Mouse (Mus musculus) left cerebral cortex, adult 11 months (tissue): ENCODE results near the gene Hist2h3c1.
"Not testable (repeated sequence)": the region's sequence is repeated elsewhere in the genome, so short reads cannot be mapped to it uniquely, and the experiment has no call there.

ENCODE experiments used
- DNase-seq: peaks from one replicate; pipeline ENCODE4 v3.0.0; 2022; ENCODE audit warnings: low spot score

Hist2h3c1 gene

DNA sequence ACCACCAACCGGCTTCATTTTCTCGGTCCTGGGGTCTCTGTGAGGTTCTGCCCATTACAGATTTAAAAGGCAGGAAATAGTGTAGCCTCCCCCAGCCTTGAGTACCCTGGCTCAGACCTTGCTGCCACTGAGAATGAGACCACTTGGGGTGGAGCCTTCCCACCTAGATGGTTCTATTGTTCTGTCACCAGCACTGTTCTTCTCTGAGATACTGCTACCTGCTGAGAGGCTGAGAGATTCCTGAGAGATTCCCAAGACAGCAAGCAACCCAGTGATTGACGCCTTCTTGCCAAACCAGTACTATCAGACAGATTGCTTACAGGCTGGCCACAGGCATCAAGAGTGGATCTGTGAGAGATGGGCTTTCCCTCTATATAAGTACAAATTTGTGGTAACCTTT lies 42.7 kb downstream of the Hist2h3c1 start:
- DNase-seq: no peak

DNA sequence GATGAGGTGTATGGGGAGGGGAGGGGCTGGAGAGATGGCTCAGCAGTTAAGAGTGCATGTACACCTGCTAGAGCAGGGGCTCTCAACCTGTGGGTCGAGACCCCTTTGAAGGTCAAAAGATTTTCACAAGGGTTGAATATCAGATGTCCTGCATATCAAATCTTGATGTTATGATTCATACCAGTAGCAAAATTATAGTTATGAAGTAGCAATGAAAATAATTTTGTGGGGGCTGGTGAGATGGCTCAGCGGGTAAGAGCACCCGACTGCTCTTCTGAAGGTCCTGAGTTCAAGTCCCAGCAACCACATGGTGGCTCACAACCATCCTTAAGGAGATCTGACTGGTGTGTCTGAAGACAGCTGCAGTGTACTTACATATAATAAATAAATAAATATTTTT lies 44.2 kb downstream of the Hist2h3c1 start:
- not testable (repeated sequence) for DNase-seq

DNA sequence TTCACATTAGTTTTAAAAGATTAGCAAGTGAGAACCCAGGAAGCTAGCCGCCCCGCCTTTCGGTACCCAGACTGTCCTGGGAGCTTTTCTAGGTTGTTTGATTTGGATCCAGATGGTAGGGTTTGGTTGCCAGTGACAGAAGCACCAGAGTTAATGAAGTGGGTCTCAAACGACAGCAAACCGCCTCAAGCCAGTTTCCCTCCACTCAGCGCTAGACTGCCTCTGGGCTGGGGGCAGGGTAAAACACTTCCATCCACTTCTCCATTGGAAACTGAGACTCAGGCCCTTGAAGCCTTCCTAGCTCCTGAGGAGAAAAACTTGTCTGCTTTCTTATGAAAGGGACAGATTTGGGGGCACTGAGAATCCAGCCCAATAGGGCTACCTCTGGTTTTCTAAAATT lies 46.2 kb downstream of the Hist2h3c1 start:
- DNase-seq: no peak

DNA sequence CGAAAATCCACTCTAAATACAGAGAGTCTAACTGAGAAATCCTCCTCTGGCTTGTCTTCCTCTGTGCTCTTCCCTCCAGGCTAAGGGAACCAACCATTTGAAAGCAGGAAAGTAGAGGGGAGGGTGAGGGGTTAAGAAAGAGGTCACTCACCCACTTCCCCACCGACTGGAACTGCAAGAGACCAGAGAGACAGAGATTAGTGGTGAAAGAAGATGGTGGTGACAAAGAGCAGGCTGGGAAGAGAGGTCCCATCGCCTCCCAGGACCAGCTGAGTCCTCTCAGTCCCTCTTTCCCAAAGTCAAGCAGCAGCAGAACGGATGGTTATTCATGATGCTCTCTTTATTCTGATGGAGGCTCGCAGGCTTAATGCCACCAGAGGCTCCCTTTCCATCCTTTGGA lies 46.9 kb downstream of the Hist2h3c1 start:
- DNase-seq: no peak

DNA sequence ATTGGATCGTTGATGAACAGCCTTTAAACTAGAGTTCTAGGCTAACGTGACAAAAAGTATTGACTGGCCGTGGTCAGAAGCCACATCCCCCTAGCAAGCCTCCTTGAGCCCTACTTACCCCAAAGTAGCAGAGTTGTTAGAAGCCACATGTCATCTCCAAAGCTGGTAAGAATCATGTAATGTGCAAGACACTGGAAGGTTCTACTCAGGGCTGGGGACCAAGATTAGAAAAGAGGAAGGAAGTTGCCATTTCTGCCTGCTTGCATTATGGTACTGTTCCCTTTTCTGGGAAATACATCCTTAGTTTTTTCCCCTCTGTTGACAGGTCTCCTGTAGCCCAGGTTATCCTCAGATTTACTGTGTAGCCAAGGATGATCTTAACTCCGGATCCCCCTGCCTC lies 47.3 kb downstream of the Hist2h3c1 start, which contains the start of gene Fcgr1:
Gene Fcgr1 (minus strand): TSS at position 183 of the 400 bp plus-strand sequence.
- no peak for DNase-seq
